ENCODE assay signal across 27 mouse cellular contexts in genomic region chr5:100341042-100341441, GRCm38 (mm10).
"Had no signal": no experiment of that assay in that cellular context is flagged by ENCODE, and none has a peak within 500 bp of the region (broad histone marks: within the 10 kb centered on the region; RNA-seq: fewer than 3 reads in every experiment).

No protein-coding gene starts in this region.

- H3K9me3 ChIP-seq: embryonic facial prominence, embryonic 10.5 days; embryonic facial prominence, embryonic 12.5 days; embryonic facial prominence, embryonic 13.5 days; embryonic facial prominence, embryonic 15.5 days; forebrain, embryonic 10.5 days; forebrain, embryonic 12.5 days; forebrain, embryonic 13.5 days; forebrain, embryonic 15.5 days had no signal

- DNase-seq: cerebellum, adult 9-10 months; cerebellum, adult 9-11 months; cerebellum, postnatal 10 days; cerebellum, postnatal 14 days; cerebellum, postnatal 25 days; cerebellum, postnatal 36 days; embryo, embryonic 11 days; forebrain, postnatal 0 days; gastrocnemius, adult 2 months; gastrocnemius, postnatal 10 days; gastrocnemius, postnatal 14 days; gastrocnemius, postnatal 25 days; gastrocnemius, postnatal 36 days; heart, adult 11 months; heart, adult 18-20 months; heart, adult 2 months had no signal

- H3K4me1 ChIP-seq: embryonic facial prominence, embryonic 12.5 days; embryonic facial prominence, embryonic 13.5 days; embryonic facial prominence, embryonic 15.5 days; forebrain, embryonic 12.5 days; forebrain, embryonic 13.5 days; forebrain, embryonic 15.5 days had no signal

- H3K4me3 ChIP-seq: embryonic facial prominence, embryonic 10.5 days; embryonic facial prominence, embryonic 12.5 days; embryonic facial prominence, embryonic 13.5 days; embryonic facial prominence, embryonic 15.5 days; erythroblast, embryonic 14.5 days; forebrain, embryonic 10.5 days; forebrain, embryonic 12.5 days; forebrain, embryonic 13.5 days; forebrain, embryonic 15.5 days; gastrocnemius, adult 2 months; heart, adult 2 months had no signal

- H3K27ac ChIP-seq: embryonic facial prominence, embryonic 10.5 days; embryonic facial prominence, embryonic 12.5 days; embryonic facial prominence, embryonic 13.5 days; embryonic facial prominence, embryonic 15.5 days; forebrain, embryonic 10.5 days; forebrain, embryonic 12.5 days; forebrain, embryonic 13.5 days; forebrain, embryonic 15.5 days; gastrocnemius, adult 2 months; heart, adult 2 months had no signal

- H3K36me3 ChIP-seq: embryonic facial prominence, embryonic 10.5 days; embryonic facial prominence, embryonic 12.5 days; embryonic facial prominence, embryonic 13.5 days; embryonic facial prominence, embryonic 15.5 days; forebrain, embryonic 10.5 days; forebrain, embryonic 12.5 days; forebrain, embryonic 15.5 days had no signal

- ATAC-seq: forebrain, embryonic 13.5 days; forebrain, embryonic 14.5 days; forebrain, embryonic 15.5 days; forebrain, embryonic 16.5 days; forebrain, postnatal 0 days had no signal

- H3K4me2 ChIP-seq: embryonic facial prominence, embryonic 12.5 days; embryonic facial prominence, embryonic 13.5 days; embryonic facial prominence, embryonic 15.5 days; forebrain, embryonic 12.5 days; forebrain, embryonic 13.5 days; forebrain, embryonic 15.5 days had no signal

- H3K27me3 ChIP-seq: embryonic facial prominence, embryonic 12.5 days; embryonic facial prominence, embryonic 13.5 days; embryonic facial prominence, embryonic 15.5 days; forebrain, embryonic 12.5 days; forebrain, embryonic 13.5 days; forebrain, embryonic 15.5 days had no signal

- H3K9ac ChIP-seq: embryonic facial prominence, embryonic 12.5 days; embryonic facial prominence, embryonic 13.5 days; embryonic facial prominence, embryonic 15.5 days; forebrain, embryonic 12.5 days; forebrain, embryonic 13.5 days; forebrain, embryonic 15.5 days; forebrain, postnatal 0 days had no signal
